Comparison of ENCODE assay signal across 25 mouse cellular contexts in genomic region chr3:105141170-105141971, GRCm38 (mm10).
A peak's percentile ranks its signal among the peaks of the same experiment; 100 is the strongest.
DNase-seq lines count a peak whose midpoint lies in the region; ATAC-seq and TF ChIP-seq lines count a peak whose summit lies in the region.
"Had no signal": no experiment of that assay in that cellular context is flagged by ENCODE, and none has a peak within 500 bp of the region (broad histone marks: within the 10 kb centered on the region; RNA-seq: fewer than 3 reads in every experiment).

No protein-coding gene starts in this region.

- no peak overlapping the region for H3K4me2 ChIP-seq in intestine, embryonic 14.5 days (ENCODE audit: low read length)
- H3K4me2 ChIP-seq in intestine, postnatal 0 days (replicated peaks; ENCODE audit: low read depth): no peak overlapping the region
- H3K4me2 ChIP-seq in lung, embryonic 16.5 days (ENCODE audit: low read depth, low read length): no peak overlapping the region
- no peak overlapping the region for H3K4me2 ChIP-seq in stomach, embryonic 14.5 days (replicated peaks; ENCODE audit: low read depth, low read length)
- no peak overlapping the region for H3K4me2 ChIP-seq in stomach, postnatal 0 days (replicated peaks; ENCODE audit: low read depth)
- H3K4me2 ChIP-seq: heart, embryonic 11.5 days; hindbrain, embryonic 13.5 days had no signal

- H3K27me3 ChIP-seq in intestine, embryonic 14.5 days (replicated peaks; ENCODE audit: control insufficient read depth, insufficient read depth, low read length): no peaks in the 10 kb centered on the region
- H3K27me3 ChIP-seq in intestine, postnatal 0 days (replicated peaks; ENCODE audit: control insufficient read depth, insufficient read depth, low read length): no peaks in the 10 kb centered on the region
- no peaks in the 10 kb centered on the region for H3K27me3 ChIP-seq in lung, embryonic 16.5 days (ENCODE audit: control insufficient read depth, insufficient read depth, low read depth, low read length)
- no peaks in the 10 kb centered on the region for H3K27me3 ChIP-seq in stomach, embryonic 14.5 days (ENCODE audit: control insufficient read depth, insufficient read depth, low read length)
- H3K27me3 ChIP-seq in stomach, postnatal 0 days (ENCODE audit: control insufficient read depth, insufficient read depth, low read length): no peaks in the 10 kb centered on the region
- H3K27me3 ChIP-seq: hindbrain, embryonic 13.5 days had no signal

- no peak for TF ChIP-seq CTCF in intestine, postnatal 0 days (IDR thresholded peaks at IDR 0.05; ENCODE audit: low read depth)
- TF ChIP-seq CTCF in stomach, postnatal 0 days (IDR thresholded peaks at IDR 0.05; ENCODE audit: low read depth): no peak

- H3K4me3 ChIP-seq in intestine, embryonic 14.5 days (ENCODE audit: low read depth, low read length): no peak overlapping the region
- H3K4me3 ChIP-seq in intestine, postnatal 0 days (ENCODE audit: low read depth, low read length): no peak overlapping the region
- H3K4me3 ChIP-seq in lung, embryonic 16.5 days (ENCODE audit: low read length): no peak overlapping the region
- no peak overlapping the region for H3K4me3 ChIP-seq in stomach, embryonic 14.5 days (ENCODE audit: low read depth, low read length)
- no peak overlapping the region for H3K4me3 ChIP-seq in stomach, postnatal 0 days (ENCODE audit: low read depth, low read length)
- H3K4me3 ChIP-seq: gastrocnemius, adult 2 months; hindbrain, embryonic 10.5 days; hindbrain, embryonic 13.5 days had no signal

- peaks cover 4% of the 10 kb centered on the region for H3K4me1 ChIP-seq in intestine, embryonic 14.5 days (replicated peaks; ENCODE audit: control insufficient read depth, insufficient read depth, low read length)
- H3K4me1 ChIP-seq in intestine, postnatal 0 days (replicated peaks; ENCODE audit: control insufficient read depth, insufficient read depth, low read length): no peaks in the 10 kb centered on the region
- H3K4me1 ChIP-seq in lung, embryonic 16.5 days (replicated peaks; ENCODE audit: control insufficient read depth, insufficient read depth, low read length): peaks cover 9% of the 10 kb centered on the region; the same call in 1 of the 2 replicates
- H3K4me1 ChIP-seq in stomach, embryonic 14.5 days (ENCODE audit: control insufficient read depth, insufficient read depth, low read length): no peaks in the 10 kb centered on the region
- H3K4me1 ChIP-seq in stomach, postnatal 0 days (replicated peaks; ENCODE audit: control insufficient read depth, insufficient read depth): no peaks in the 10 kb centered on the region
- H3K4me1 ChIP-seq: hindbrain, embryonic 13.5 days had no signal

- 47% methylated on average over 14 of the region's 14 CpGs for WGBS in intestine, embryonic 14.5 days
- WGBS in intestine, postnatal 0 days: 65% methylated on average over 14 of the region's 14 CpGs
- 43% methylated on average over 14 of the region's 14 CpGs for WGBS in lung, embryonic 16.5 days
- WGBS in stomach, embryonic 14.5 days: 41% methylated on average over 14 of the region's 14 CpGs
- 42% methylated on average over 14 of the region's 14 CpGs for WGBS in stomach, postnatal 0 days

- no peak for DNase-seq in intestine, embryonic 14.5 days (ENCODE audit: low spot score)
- DNase-seq in lung, postnatal 25 days (ENCODE audit: low spot score): no peak
- no peak for DNase-seq in stomach, postnatal 0 days (ENCODE audit: low spot score)
- DNase-seq in spleen, postnatal 36 days (ENCODE audit: low spot score in 2 of 2): no peak
- DNase-seq: adrenal gland, adult 2 months; adrenal gland, postnatal 14 days; cerebellum, adult 11-12 months; cerebellum, adult 8-10 months; cerebellum, postnatal 10 days; forebrain, postnatal 0 days; gastrocnemius, adult 2 months; gastrocnemius, postnatal 14 days; heart, adult 11 months; heart, postnatal 36 days had no signal

- no peak overlapping the region for H3K9ac ChIP-seq in intestine, embryonic 14.5 days (ENCODE audit: low read length)
- H3K9ac ChIP-seq in intestine, postnatal 0 days (ENCODE audit: low read depth, low read length): no peak overlapping the region
- no peak overlapping the region for H3K9ac ChIP-seq in lung, embryonic 16.5 days (ENCODE audit: low read length)
- H3K9ac ChIP-seq in stomach, embryonic 14.5 days (replicated peaks; ENCODE audit: low read depth, low read length): no peak overlapping the region
- no peak overlapping the region for H3K9ac ChIP-seq in stomach, postnatal 0 days (ENCODE audit: low read length)
- H3K9ac ChIP-seq: forebrain, postnatal 0 days; hindbrain, embryonic 13.5 days had no signal

- TF ChIP-seq EP300 in stomach, postnatal 0 days (optimal IDR thresholded peaks at IDR 0.05): no peak

- H3K36me3 ChIP-seq in intestine, embryonic 14.5 days (ENCODE audit: control insufficient read depth, insufficient read depth, low read length): no peaks in the 10 kb centered on the region
- no peaks in the 10 kb centered on the region for H3K36me3 ChIP-seq in intestine, postnatal 0 days (ENCODE audit: control insufficient read depth, insufficient read depth)
- no peaks in the 10 kb centered on the region for H3K36me3 ChIP-seq in lung, embryonic 16.5 days (ENCODE audit: control insufficient read depth, insufficient read depth, low read length)
- no peaks in the 10 kb centered on the region for H3K36me3 ChIP-seq in stomach, embryonic 14.5 days (ENCODE audit: control insufficient read depth, insufficient read depth, low read length)
- no peaks in the 10 kb centered on the region for H3K36me3 ChIP-seq in stomach, postnatal 0 days (ENCODE audit: control insufficient read depth, insufficient read depth, low read length)
- H3K36me3 ChIP-seq: G1E; hindbrain, embryonic 10.5 days; hindbrain, embryonic 13.5 days had no signal

- H3K9me3 ChIP-seq in intestine, embryonic 14.5 days (ENCODE audit: control insufficient read depth, low read length): no peaks in the 10 kb centered on the region
- no peaks in the 10 kb centered on the region for H3K9me3 ChIP-seq in intestine, postnatal 0 days (ENCODE audit: control insufficient read depth)
- H3K9me3 ChIP-seq in lung, embryonic 16.5 days (ENCODE audit: control insufficient read depth, low read length): no peaks in the 10 kb centered on the region
- H3K9me3 ChIP-seq in stomach, embryonic 14.5 days (ENCODE audit: control insufficient read depth, low read depth, low read length): no peaks in the 10 kb centered on the region
- H3K9me3 ChIP-seq in stomach, postnatal 0 days (ENCODE audit: control insufficient read depth, low read length): no peaks in the 10 kb centered on the region
- H3K9me3 ChIP-seq: G1E; hindbrain, embryonic 10.5 days; hindbrain, embryonic 13.5 days had no signal

- peak; percentile 60 for ATAC-seq in intestine, embryonic 14.5 days (replicated peaks; ENCODE audit: low FRiP score, low TSS enrichment, low read depth)
- ATAC-seq in intestine, postnatal 0 days: no peak
- ATAC-seq in lung, embryonic 16.5 days (ENCODE audit: low read depth): peak; percentile 54
- peak; percentile 65; the same call in 1 of the 2 replicates for ATAC-seq in stomach, embryonic 14.5 days (ENCODE audit: insufficient number of reproducible peaks, insufficient read depth, low FRiP score, low read depth)
- ATAC-seq in stomach, postnatal 0 days (ENCODE audit: low FRiP score, low TSS enrichment): peak; percentile 59; the same call in 1 of the 2 replicates
- ATAC-seq in erythroblast, adult 5-6 weeks (replicated peaks; ENCODE audit: low FRiP score, poor library complexity, severe bottlenecking): no peak
- ATAC-seq: forebrain, embryonic 14.5 days; forebrain, postnatal 0 days; hindbrain, embryonic 16.5 days; Patski had no signal

- H3K27ac ChIP-seq in intestine, embryonic 14.5 days (ENCODE audit: low read depth): peak overlapping the region; percentile 67
- no peak overlapping the region for H3K27ac ChIP-seq in intestine, postnatal 0 days (ENCODE audit: low read depth, low read length)
- H3K27ac ChIP-seq in lung, embryonic 16.5 days (ENCODE audit: low read length): no peak overlapping the region
- H3K27ac ChIP-seq in stomach, embryonic 14.5 days (ENCODE audit: low read length): peak overlapping the region; percentile 66
- H3K27ac ChIP-seq in stomach, postnatal 0 days (replicated peaks): peak overlapping the region; percentile 53
- H3K27ac ChIP-seq: gastrocnemius, adult 2 months; hindbrain, embryonic 10.5 days; hindbrain, embryonic 13.5 days had no signal

Comparison
In these comparisons a context has a peak if more than half of its experiments do, and no peak if none do; other contexts are left out.
1. ATAC-seq: peak in intestine, embryonic 14.5 days (single experiment), lung, embryonic 16.5 days (single experiment), stomach, embryonic 14.5 days (single experiment) and stomach, postnatal 0 days (single experiment); none in intestine, postnatal 0 days (single experiment) and erythroblast, adult 5-6 weeks (single experiment).
2. H3K27ac ChIP-seq: peak in intestine, embryonic 14.5 days (single experiment), stomach, embryonic 14.5 days (single experiment) and stomach, postnatal 0 days (single experiment); none in intestine, postnatal 0 days (single experiment) and lung, embryonic 16.5 days (single experiment).